Mouse (Mus musculus): Measurements from ENCODE around the gene Cyld. TPM values are rescaled to one million over a fixed set of nuclear protein-coding genes. Genes with fewer than 3 reads are reported as not detected.
"Not testable (repeated sequence)": the region's sequence is repeated elsewhere in the genome, so short reads cannot be mapped to it uniquely, and the experiment has no call there.

Cyld gene
- total RNA-seq, 2 experiments from 2014 or later: 63.3 to 63.9 TPM

DNA sequence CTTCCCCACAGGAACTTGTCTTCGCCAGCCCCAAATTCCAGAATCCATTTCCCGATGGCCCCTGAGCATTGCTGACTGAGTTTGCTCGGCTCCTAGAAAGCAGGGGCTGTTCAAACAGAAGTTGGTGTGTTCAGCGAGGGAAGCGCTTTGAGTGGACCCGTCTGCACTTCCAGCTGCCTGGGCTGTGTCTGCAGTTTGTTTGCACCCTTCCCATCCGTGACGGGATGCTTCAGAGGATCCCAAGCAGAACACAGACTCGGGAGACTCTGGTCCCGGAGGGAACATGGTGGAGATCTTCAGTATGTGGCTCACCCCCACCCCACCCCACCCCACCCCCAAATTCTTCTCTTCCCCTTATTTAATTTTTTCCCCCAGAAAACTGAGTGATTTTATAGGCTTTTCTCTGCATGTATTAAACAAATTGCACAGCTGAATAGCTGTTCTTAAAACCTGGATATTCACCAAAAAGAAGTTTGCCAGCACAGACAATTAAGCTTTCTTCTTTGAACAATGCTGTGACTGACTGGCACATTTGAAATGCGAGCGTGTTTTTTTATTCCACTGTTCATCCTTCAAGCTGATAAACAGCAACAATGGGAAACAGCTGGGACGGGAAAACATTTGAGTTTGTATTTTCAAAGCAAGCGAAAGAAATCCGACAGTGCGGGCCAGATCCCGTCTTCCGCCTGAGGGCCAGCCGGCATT lies 77.9 kb downstream of the Cyld start:
- intact Hi-C loops (cut with DNase I): no loop called here
- DNase-seq (ENCODE audit: extremely low spot score in 1 of 2, low spot score in 2 of 2): no peak

DNA sequence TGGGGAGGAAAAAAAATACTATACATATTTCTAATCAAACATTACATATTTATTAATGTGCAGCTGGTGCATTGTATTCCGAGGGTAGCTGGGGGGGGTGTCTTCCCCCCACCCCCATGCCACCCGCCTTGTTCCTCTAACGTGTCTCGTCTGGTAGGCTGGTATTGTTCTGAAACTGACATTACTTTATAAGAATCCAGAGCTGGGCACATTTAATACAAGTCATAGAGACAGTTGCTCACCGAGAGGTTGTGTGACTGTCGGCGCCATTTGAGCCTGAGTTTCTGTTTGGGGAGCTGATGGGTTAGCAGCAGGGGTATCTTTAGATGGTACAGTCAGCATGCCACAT lies 78.4 kb downstream of the Cyld start:
- intact Hi-C loops (cut with DNase I): no loop called here

DNA sequence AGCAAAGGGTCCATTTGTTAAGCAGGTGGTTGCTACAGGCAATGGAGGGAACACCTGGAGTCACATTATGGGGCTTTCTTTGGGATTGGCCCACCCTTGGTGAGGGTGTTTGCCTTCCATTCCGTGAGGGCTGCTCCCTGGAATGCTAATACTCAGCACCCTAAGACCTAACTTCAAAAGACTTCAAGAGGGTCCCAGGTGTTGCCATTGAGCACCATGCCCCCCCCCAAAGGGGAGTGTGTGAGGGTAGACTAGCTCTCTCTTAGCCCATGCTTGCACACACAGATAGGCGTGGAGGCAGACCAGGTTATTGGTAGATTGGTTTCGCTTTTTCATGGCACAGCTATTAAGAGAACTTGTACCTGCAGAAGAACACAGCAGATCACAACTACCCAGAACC lies 83.3 kb downstream of the Cyld start:
- intact Hi-C loops (cut with DNase I): no loop called here
- no peak for DNase-seq (ENCODE audit: extremely low spot score in 1 of 2, low spot score in 2 of 2)

More for the DNA sequence above, 78.4 kb downstream of the Cyld start:
- no peak for DNase-seq (ENCODE audit: extremely low spot score in 1 of 2, low spot score in 2 of 2)

DNA sequence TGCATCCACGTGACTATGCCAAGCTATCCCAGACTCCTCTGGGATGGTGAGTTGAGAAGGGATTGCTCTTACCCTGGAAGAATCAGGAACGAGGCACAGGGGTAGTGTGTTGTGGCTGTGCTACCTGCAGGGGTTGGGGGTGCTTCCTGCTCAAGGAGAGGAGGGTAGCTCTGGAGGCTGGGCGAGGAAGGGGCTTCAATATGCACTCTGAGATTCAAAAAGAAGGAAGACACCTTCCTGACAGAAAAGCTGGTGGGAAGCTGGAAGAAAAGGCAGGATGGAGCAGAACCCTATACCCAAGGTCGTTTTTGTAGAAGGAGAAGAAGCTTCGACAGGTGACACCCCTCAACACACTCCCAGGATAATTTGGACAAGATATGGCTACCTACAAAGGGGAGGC lies 84.5 kb downstream of the Cyld start:
- no peak for DNase-seq (ENCODE audit: extremely low spot score in 1 of 2, low spot score in 2 of 2)
- intact Hi-C loops (cut with DNase I): no loop called here

DNA sequence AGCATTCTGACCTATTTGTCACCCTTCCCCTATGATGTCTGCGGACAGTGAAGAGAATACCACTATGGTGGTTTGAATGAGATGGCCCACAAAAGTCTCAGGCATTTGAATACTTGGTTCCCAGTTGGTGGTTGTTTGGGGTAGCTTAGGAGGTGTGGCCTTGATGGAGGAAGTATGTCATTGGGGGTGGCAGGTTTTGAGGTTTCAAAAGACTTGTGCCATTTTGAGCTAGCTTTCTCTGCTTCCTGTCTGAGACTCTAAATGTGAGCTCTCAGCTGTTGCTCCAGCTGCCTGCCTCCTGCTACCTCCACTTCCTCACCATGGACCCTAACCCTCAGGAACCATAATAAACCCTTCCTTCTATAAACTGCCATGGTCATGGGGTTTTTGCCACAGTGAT lies 86.9 kb downstream of the Cyld start:
- intact Hi-C loops (cut with DNase I): no loop called here
- DNase-seq (ENCODE audit: extremely low spot score in 1 of 2, low spot score in 2 of 2): no peak

DNA sequence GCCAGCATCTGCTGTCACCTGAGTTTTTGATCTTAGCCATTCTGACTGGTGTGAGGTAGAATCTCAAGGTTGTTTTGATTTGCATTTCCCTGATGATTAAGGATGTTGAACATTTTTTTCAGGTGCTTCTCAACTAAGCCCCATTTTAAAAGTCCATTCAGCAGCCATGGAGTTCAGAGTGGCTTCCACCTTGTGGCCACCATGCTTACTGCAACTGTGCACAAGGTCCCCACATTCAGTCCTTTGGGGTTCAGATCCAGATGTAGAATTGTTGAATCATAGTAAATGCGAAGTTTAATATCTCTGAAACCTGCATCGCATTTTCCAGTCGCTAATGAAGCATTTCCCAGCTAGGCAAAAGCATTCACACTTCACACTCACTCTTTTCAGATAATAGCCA lies 91.5 kb downstream of the Cyld start:
- intact Hi-C loops (cut with DNase I); DNase-seq (ENCODE audit: extremely low spot score in 1 of 2, low spot score in 2 of 2): not testable (repeated sequence)

DNA sequence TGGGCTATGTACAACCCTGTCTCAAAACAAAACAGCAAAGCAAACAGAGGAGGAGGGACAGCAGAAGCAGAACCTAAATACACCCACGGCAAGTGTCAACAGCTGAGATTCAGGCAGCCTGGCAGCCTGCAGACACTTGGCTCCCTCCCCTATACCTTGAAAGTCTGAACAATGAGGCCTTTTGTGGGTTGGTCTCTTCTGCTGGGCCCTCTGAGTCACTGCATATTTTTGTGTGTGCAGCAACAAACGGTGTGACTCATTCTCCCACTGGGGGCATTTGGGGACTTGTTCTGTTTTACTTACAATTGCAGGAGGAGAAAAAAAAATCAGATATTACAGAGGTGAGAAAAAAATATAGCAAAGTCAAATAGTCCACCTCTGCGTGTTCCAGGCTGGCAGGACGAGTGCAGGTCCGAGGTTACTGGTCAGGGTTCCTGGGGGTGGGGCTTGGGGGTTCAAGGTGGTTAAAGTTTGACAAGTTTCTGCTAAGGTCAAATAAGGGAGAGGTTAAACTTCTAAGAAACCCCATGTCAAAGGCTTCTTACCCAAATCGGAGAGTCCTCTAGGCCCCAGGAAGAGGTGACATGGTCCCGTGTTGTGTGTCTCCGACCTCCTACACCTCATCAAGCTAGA lies 96.0 kb downstream of the Cyld start:
- intact Hi-C loops (cut with DNase I): loop anchor here (10.0 kb wide), 1 partner anchor 242 kb away; no protein-coding TSS in a partner anchor
- DNase-seq (ENCODE audit: extremely low spot score in 1 of 2, low spot score in 2 of 2): peak in 1 of 2 experiments; percentile 8

DNA sequence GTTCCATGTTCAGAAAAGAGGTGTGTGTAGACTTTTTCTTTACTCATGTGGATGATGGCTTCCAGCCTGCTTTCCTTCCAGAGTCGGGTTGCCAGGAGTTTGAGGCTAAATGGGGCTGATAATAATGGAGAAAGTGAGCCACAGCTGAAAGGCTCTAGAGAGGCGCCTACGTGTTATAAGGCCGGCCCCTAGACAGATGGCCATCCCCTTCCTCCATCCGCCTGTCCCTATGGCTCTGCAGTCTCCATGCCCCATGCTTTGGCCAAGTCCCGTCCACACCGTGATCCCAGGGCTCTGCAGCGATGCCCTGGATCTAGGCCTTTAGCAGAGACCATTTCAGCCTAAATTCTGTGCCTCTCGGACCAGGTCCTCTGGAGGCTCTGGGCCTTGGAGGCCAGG lies 96.5 kb downstream of the Cyld start:
- no peak for DNase-seq (ENCODE audit: extremely low spot score in 1 of 2, low spot score in 2 of 2)
- intact Hi-C loops (cut with DNase I): loop anchor here (10.0 kb wide), 1 partner anchor 241 kb away; no protein-coding TSS in a partner anchor

DNA sequence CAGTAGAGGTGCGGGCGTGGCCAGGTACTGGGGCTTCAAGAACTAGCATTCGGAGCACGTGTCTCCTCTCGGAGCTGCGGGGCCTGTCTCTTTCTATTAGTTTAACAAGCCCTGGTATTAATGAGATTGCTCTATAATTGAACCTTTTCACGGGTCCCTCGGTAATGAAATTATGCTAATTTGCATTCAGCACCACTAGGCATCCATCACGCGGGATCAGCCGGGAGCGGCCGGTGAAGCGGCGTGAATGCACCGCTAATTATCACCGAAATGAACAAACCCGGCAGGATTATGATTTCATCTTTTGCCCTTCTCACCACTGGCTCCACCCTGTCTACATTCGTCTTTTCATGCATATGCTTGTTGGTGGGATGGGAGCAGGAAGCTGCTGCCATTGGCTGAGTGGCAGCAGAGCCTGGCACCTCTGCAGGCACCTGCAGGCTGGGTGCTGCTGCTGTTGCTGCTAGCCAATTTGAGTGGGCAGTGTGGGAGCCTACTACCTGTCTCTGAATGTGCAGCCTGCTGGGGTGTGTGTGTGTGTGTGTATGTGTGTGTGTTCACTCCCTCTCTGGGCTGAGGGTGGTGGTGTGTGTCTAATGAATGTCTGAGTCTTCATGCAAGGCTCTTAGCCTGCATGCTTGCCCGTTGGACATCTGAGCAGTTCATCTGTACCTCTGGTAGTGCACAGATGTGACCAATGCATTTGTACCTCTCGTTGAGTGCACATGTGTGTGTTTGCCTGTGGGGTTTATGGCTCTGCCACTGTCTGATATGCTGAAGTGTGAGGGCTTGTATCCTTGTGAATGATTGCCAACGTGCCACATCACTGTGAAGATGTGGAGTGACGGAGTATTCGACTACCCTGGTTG lies 97.2 kb downstream of the Cyld start:
- no peak for DNase-seq (ENCODE audit: extremely low spot score in 1 of 2, low spot score in 2 of 2)
- intact Hi-C loops (cut with DNase I): loop anchor here (10.0 kb wide), 1 partner anchor 241 kb away; no protein-coding TSS in a partner anchor

DNA sequence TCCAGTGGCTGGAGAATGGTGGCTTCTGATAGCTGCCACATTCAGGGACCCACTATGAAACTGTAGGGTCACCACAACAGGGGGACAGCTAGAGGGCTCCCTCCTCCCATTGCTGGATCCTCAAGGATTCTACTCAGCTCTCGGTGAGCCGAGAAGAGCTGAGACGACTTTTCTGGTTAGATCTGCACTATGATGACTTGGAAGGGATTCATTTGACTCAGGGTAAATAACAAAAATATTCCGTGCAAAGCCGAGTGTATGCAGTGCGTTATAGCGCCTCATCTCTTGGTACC lies 97.7 kb downstream of the Cyld start:
- peak in 1 of 2 experiments; percentile 20 for DNase-seq (ENCODE audit: extremely low spot score in 1 of 2, low spot score in 2 of 2)
- intact Hi-C loops (cut with DNase I): loop anchor here (10.0 kb wide), 1 partner anchor 240 kb away; no protein-coding TSS in a partner anchor

DNA sequence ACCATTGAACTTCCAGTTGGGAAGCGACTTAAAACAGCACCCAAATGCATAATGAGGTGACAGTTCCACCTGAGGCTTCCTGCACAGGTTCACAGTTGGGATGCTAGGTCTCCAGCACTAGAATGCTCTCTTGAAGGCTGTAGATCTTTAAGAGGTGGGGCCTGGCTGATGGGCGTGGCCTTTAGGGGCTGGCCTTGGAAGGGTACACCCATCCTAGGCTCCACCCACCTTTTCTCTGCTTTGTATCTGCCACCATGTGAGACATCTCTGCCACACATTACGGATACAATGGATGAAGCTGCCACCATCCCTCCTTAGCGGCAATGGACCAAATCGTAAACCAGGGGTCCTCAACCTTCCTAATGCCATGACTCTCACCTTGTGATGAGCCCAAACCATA lies 99.1 kb downstream of the Cyld start:
- intact Hi-C loops (cut with DNase I): loop anchor here (5.0 to 10.0 kb wide), 2 partner anchors 239 to 776 kb away; no protein-coding TSS in a partner anchor
- DNase-seq (ENCODE audit: extremely low spot score in 1 of 2, low spot score in 2 of 2): no peak

DNA sequence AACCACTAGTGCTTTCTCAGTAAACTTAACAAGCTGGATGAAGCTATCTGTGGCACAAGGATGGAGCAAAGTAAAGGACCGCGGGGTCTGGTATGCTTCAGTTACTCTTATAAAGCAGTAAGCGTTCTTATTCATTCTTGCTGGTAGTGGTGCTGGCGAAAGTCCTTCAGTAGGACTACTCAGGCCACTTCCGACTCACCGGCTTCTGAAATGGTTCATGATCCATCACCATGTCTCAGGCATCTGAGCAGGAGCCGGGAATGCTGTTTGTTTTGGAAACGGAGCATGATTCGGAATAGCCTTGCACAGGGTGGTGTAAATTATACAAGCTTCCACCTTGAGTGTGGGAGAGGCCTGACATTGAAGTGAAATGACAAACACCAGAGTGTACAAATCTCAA lies 99.8 kb downstream of the Cyld start:
- intact Hi-C loops (cut with DNase I): loop anchor here (5.0 to 10.0 kb wide), 2 partner anchors 238 to 776 kb away; no protein-coding TSS in a partner anchor
- DNase-seq (ENCODE audit: extremely low spot score in 1 of 2, low spot score in 2 of 2): no peak

Other genes with a start within 250 kb of the Cyld start
- gene Nkd1, start 175.7 kb upstream of the Cyld start, total RNA-seq (2021): 10 to 100 TPM; 17.2 to 24.4 TPM
- 1 to 10 TPM; 1.4 to 1.6 TPM for gene Snx20, start 60.9 kb upstream of the Cyld start, total RNA-seq (2021)
- gene Nod2, start 49.7 kb upstream of the Cyld start, total RNA-seq (2021): under 1 TPM; 0.61 to 0.97 TPM

All from left cerebral cortex, postnatal 10 days (tissue).